Mouse (Mus musculus) heart, embryonic 10.5 days (tissue): ENCODE data around the gene Fndc3c1. TPM values are rescaled to one million over a fixed set of nuclear protein-coding genes. Genes with fewer than 3 reads are reported as not detected.
"Not testable (repeated sequence)": the region's sequence is repeated elsewhere in the genome, so short reads cannot be mapped to it uniquely, and the experiment has no call there.

Experiments used
- DNase-seq: peaks from one replicate; pipeline ENCODE4 v3.0.0-alpha.2; 2017; ENCODE audit warnings: low spot score
- H3K27ac ChIP-seq: fragments of 300-500 bp; sonication (generic); 2 replicates; pipeline ENCODE4 v1.5.1; 2016; ENCODE audit warnings: mild to moderate bottlenecking
- H3K27me3 ChIP-seq: fragments of 300-500 bp; sonication (generic); 2 replicates; pipeline ENCODE4 v1.6.1; 2016; ENCODE audit warnings: mild to moderate bottlenecking; ENCODE audit not compliant: poor library complexity, insufficient read depth, severe bottlenecking
- H3K36me3 ChIP-seq: fragments of 300-500 bp; sonication (generic); 2 replicates; pipeline ENCODE4 v1.6.1; 2016; ENCODE audit warnings: mild to moderate bottlenecking, moderate library complexity
- H3K4me1 ChIP-seq: fragments of 300-500 bp; sonication (generic); 2 replicates; pipeline ENCODE4 v1.6.1; 2016; ENCODE audit warnings: mild to moderate bottlenecking
- H3K4me3 ChIP-seq: fragments of 300-500 bp; sonication (generic); 2 replicates; pipeline ENCODE4 v1.5.1; 2016; ENCODE audit warnings: mild to moderate bottlenecking, moderate library complexity
- H3K9me3 ChIP-seq: fragments of 300-500 bp; sonication (generic); 2 replicates; pipeline ENCODE4 v1.6.1; 2016; ENCODE audit warnings: mild to moderate bottlenecking, moderate library complexity
- WGBS: fragments of 180-500 bp; shearing (Covaris S2); methylation state at CpG from one replicate; pipeline ENCODE4 v1.1.7; 2016; 5-methylcytosine and 5-hydroxymethylcytosine counted together
- microRNA-seq: library from miRNA; unstranded; fragments of <30 nt; microRNA quantifications from one replicate; pipeline ENCODE4, GENCODE M21; 2017
- polyA plus RNA-seq: library from polyadenylated mRNA; unstranded; fragments of >200 nt; fragmentation: Nextera tagmentation; extraction: Ambion mirVana; gene quantifications from 2 replicates; pipeline ENCODE4 v1.2.1, GENCODE M21; 2016

The Fndc3c1 gene
- 25.4 and 40.1 TPM in 2 replicates for polyA plus RNA-seq

- Histone ChIP-seq H3K36me3 (no peaks in the 10 kb centered on the region), H3K9me3 (no peaks in the 10 kb centered on the region), H3K27ac (peak within 1 kb of the TSS; percentile 79), H3K4me1 (no peaks in the 10 kb centered on the region), H3K4me3 (peak within 1 kb of the TSS; percentile 60), H3K27me3 (0 out of 2 replicates have a peak, but pooled peaks cover 5% of the 10 kb centered on the region)
- peak; percentile 79 for DNase-seq
- 15% methylated on average over 35 of the region's 39 CpGs for WGBS
Measured at GRCm38 (mm10) chrX:106485101-106485651, at the start of gene Fndc3c1. Gene Fndc3c1, minus strand, starts transcription at chrX:106485401.

DNA sequence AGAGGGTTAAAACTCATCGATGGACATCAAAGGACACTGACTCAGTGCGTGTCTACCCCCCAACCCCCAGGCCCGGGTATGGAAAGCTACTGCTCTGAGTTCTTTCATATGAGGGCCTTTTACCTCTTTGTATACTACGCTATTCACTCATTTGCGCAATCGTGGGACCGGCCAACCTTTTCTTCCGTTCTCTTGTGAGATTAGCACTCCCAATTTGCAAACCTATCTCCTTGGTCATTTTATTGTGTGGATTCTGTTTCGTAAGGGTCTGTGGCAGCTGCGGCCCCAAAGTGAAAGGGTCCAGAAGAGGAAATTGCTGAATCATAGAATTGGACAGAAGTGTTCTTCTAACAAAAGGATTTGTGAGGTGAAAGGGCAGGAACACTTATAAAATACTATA is 1.2 kb upstream of the Fndc3c1 start:
- Histone ChIP-seq H3K9me3 (no peaks in the 10 kb centered on the region), H3K4me3 (no peak overlapping the region), H3K4me1 (no peaks in the 10 kb centered on the region), H3K36me3 (no peaks in the 10 kb centered on the region), H3K27ac (no peak overlapping the region), H3K27me3 (0 out of 2 replicates have a peak, but pooled peaks cover 5% of the 10 kb centered on the region)
- DNase-seq: no peak
- WGBS: 27% methylated on average over 10 of the region's 10 CpGs

DNA sequence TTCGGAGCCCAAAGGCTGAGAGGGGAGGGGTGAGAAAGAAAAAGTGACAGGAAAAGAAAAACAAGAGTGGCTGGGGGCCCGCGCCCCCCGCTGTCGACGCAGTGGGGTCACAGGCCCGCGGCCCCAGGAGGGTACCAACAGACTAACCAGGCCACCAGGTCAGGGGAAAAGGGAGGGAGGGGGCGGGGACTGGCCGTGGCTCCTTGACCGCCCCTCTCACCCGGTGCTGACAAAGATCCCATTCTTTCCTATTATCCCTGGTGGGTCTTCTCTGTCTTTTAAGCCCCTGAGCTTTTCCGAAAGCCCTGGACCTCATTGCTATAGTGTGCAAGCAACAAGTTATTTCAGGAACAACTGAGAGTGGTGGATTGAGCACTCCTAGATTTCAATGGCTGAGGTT is 470 bp upstream of the Fndc3c1 start:
- Histone ChIP-seq H3K27me3 (0 out of 2 replicates have a peak, but pooled peaks cover 5% of the 10 kb centered on the region), H3K4me1 (no peaks in the 10 kb centered on the region), H3K4me3 (peak overlapping the region; percentile 60), H3K9me3 (no peaks in the 10 kb centered on the region), H3K27ac (peak overlapping the region; percentile 79), H3K36me3 (no peaks in the 10 kb centered on the region)
- 15% methylated on average over 13 of the region's 13 CpGs for WGBS
- no peak for DNase-seq

- not testable (repeated sequence) for DNase-seq, H3K27ac ChIP-seq
- 34% methylated on average over 2 of the region's 2 CpGs for WGBS
Measured at GRCm38 (mm10) chrX:106479891-106480290, 5.3 kb downstream of the Fndc3c1 start.

DNA sequence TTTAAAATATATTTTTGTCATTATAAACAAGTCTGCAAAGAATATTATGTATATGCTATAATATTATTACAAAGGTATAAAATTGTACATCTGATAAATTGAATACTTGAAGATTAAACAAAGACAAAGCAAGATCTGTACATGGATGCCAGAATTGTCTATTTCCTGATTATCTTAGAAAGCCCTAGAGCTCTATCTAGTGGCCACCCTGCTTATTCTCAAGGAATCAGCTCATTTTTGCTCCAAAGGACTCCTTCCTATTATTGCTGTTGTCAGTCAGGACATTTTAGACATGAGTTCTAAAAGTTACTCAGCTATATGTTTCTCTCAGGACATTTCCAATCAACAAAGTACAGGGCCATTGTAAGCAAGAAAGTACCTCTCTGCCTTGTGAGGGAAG is 99.9 kb downstream of the Fndc3c1 start:
- H3K36me3 ChIP-seq: no peaks in the 10 kb centered on the region
- no peaks in the 10 kb centered on the region for H3K9me3 ChIP-seq
- no peaks in the 10 kb centered on the region for H3K27me3 ChIP-seq
- H3K4me1 ChIP-seq: no peaks in the 10 kb centered on the region
- DNase-seq: no peak
- no peak overlapping the region for H3K4me3 ChIP-seq
- no peak overlapping the region for H3K27ac ChIP-seq

More at GRCm38 (mm10) chrX:106479891-106480290, 5.3 kb downstream of the Fndc3c1 start:
- not testable (repeated sequence) for H3K4me3 ChIP-seq, H3K9me3 ChIP-seq, H3K36me3 ChIP-seq, H3K27me3 ChIP-seq, H3K4me1 ChIP-seq

- DNase-seq: no peak
- H3K36me3 ChIP-seq: no peaks in the 10 kb centered on the region
- no peak overlapping the region for H3K4me3 ChIP-seq
- H3K9me3 ChIP-seq: no peaks in the 10 kb centered on the region
- no peak overlapping the region for H3K27ac ChIP-seq
- H3K4me1 ChIP-seq: no peaks in the 10 kb centered on the region
- no peaks in the 10 kb centered on the region for H3K27me3 ChIP-seq
Measured at GRCm38 (mm10) chrX:106380608-106381007, 104.6 kb downstream of the Fndc3c1 start.

Small RNA genes lying within 50 kb of the gene (microRNA-seq; reads per million reads assigned to microRNA genes)
- not detected for gene Gm27428

Other genes with a start within 250 kb of the Fndc3c1 start
- not detected in 2 replicates for gene Fnd3c2, start 230.0 kb downstream of the Fndc3c1 start, polyA plus RNA-seq
- gene Gm5127, start 97.8 kb upstream of the Fndc3c1 start, polyA plus RNA-seq: 0.10 and 0.55 TPM in 2 replicates
- gene Cysltr1, start 118.3 kb upstream of the Fndc3c1 start, polyA plus RNA-seq: 0.94 and 1.9 TPM in 2 replicates